Mouse (Mus musculus) limb, embryonic 10.5 days (tissue): ENCODE results near the gene Aqp5. TPM values are rescaled to one million over a fixed set of nuclear protein-coding genes. Genes with fewer than 3 reads are reported as not detected.

Experiments used
- DNase-seq: peaks from one replicate; pipeline ENCODE4 v3.0.0-alpha.2; 2017; ENCODE audit warnings: low spot score
- H3K27ac ChIP-seq: fragments of 300-500 bp; sonication (generic); 2 replicates; pipeline ENCODE4 v1.5.1; 2016; ENCODE audit warnings: mild to moderate bottlenecking
- H3K27me3 ChIP-seq: fragments of 300-500 bp; sonication (generic); 2 replicates; pipeline ENCODE4 v1.6.1; 2016; ENCODE audit warnings: low read depth, mild to moderate bottlenecking; ENCODE audit not compliant: poor library complexity, severe bottlenecking
- H3K36me3 ChIP-seq: fragments of 300-500 bp; sonication (generic); 2 replicates; pipeline ENCODE4 v1.6.1; 2016; ENCODE audit warnings: mild to moderate bottlenecking, moderate library complexity
- H3K4me1 ChIP-seq: fragments of 300-500 bp; sonication (generic); 2 replicates; pipeline ENCODE4 v1.6.1; 2016
- H3K4me3 ChIP-seq: fragments of 300-500 bp; sonication (generic); 2 replicates; pipeline ENCODE4 v1.5.1; 2016; ENCODE audit warnings: mild to moderate bottlenecking, moderate library complexity
- H3K9me3 ChIP-seq: fragments of 300-500 bp; sonication (generic); replicated peaks from 2 replicates; pipeline ENCODE4 v1.6.1; 2016; ENCODE audit warnings: mild to moderate bottlenecking
- WGBS: fragments of 180-500 bp; shearing (Covaris S2); methylation state at CpG from one replicate; pipeline ENCODE4 v1.1.7; 2016; 5-methylcytosine and 5-hydroxymethylcytosine counted together
- polyA plus RNA-seq: library from polyadenylated mRNA; unstranded; fragments of >200 nt; fragmentation: Nextera tagmentation; extraction: Ambion mirVana; gene quantifications from 2 replicates; pipeline ENCODE4 v1.2.1, GENCODE M21; 2016

The Aqp5 gene
- polyA plus RNA-seq, 1 experiment from 2014 or later, result not detected

DNA sequence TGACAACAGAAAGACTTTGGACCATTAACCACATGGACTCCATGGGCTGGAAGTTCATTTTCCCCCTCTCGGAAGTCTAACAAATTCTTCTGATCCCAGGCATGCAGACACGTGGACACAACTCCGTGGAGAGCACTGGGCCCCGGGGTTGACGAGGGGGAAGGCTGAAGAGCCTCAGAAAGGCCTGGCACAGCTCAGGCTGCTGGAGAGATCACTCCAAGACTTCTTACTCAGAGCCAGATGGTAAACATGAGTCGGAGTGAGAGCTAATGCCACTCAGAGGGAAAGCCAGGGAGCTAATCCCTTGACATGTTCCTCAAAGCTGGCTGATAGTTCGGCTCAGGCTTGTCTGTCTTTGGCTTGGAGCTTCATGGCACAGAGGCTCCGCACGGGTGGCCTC, 24.7 kb downstream of the Aqp5 start:
- Histone ChIP-seq H3K36me3 (peaks cover 12% of the 10 kb centered on the region), H3K27me3 (peaks cover 24% of the 10 kb centered on the region), H3K27ac (peak overlapping the region; percentile 44; the same call in 1 of the 2 replicates), H3K4me1 (peaks cover 30% of the 10 kb centered on the region), H3K9me3 (no peaks in the 10 kb centered on the region), H3K4me3 (no peak overlapping the region)
- no peak for DNase-seq
- 66% methylated on average over 9 of the region's 9 CpGs for WGBS

DNA sequence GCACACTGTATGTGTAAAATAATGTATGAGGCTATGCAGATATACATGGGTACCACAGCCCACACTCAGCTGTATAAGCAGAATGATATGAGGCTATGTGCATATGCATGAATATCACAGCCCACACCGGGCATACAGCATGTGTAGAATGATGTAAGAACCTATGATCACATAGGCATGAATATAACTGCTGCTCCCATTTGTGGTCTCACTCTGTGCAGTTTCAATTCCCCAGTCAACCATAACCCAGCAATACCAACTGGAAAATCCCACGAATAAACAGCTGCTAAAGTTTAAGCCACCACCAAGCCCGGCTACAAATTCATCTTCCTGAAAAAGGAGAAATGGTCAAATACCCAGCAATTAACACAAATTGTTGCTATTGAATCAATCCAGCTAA, 28.0 kb downstream of the Aqp5 start:
- no peaks in the 10 kb centered on the region for H3K9me3 ChIP-seq
- H3K4me3 ChIP-seq, result no peak overlapping the region
- H3K4me1 ChIP-seq, result peaks cover 20% of the 10 kb centered on the region
- peaks cover 45% of the 10 kb centered on the region for H3K36me3 ChIP-seq
- peaks cover 21% of the 10 kb centered on the region for H3K27me3 ChIP-seq
- no peak overlapping the region for H3K27ac ChIP-seq
- no peak for DNase-seq
- whole genome bisulfite sequencing, result 91% methylated on average over 3 of the region's 3 CpGs

DNA sequence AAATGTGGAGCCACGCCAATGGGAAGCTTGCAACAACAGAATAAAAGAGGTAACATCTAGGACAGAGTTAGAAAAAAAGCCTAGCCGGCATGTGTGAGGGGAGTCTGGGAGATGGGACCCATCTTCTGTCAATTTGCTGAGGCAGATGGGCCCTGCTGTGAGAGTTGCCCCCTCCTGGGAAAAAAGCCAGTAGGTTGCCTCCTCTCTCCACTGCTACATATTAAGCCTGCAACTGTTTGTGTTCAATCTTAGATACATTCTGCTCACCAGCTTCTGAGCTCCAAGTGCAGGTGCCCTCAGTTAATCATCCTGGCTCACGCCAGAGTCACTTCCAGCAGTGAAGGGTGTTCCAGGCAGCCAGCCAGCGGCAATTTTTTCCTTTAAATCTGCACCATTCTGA, 29.2 kb downstream of the Aqp5 start:
- DNase-seq, result no peak
- 90% methylated on average over 4 of the region's 4 CpGs for WGBS
- H3K9me3 ChIP-seq, result no peaks in the 10 kb centered on the region
- no peak overlapping the region for H3K4me3 ChIP-seq
- peaks cover 9% of the 10 kb centered on the region for H3K4me1 ChIP-seq
- no peak overlapping the region for H3K27ac ChIP-seq
- peaks cover 57% of the 10 kb centered on the region for H3K36me3 ChIP-seq
- peaks cover 9% of the 10 kb centered on the region; the same call in 1 of the 2 replicates for H3K27me3 ChIP-seq

DNA sequence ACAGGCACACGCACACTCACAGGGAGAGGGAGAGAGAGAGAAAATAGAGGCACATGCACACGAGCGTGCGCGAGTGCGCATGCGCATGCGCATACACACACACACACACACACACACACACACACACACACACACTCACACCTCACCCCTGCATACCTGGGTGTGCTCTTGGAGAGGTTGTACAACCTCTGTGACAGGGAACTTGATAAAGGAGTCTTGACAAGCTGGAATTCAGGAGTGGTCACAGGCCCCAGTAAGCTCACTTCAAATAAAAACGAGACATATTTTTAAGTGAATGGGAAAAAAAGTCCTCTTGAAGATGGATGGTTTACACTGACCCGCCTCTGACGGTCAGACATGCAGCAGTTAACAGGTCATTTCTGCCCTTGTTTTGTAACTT, 31.5 kb downstream of the Aqp5 start:
- 93% methylated on average over 11 of the region's 11 CpGs for WGBS
- Histone ChIP-seq H3K36me3 (peaks cover 80% of the 10 kb centered on the region), H3K9me3 (no peaks in the 10 kb centered on the region), H3K27me3 (no peaks in the 10 kb centered on the region), H3K4me1 (no peaks in the 10 kb centered on the region), H3K4me3 (no peak overlapping the region), H3K27ac (no peak overlapping the region)
- DNase-seq, result no peak

DNA sequence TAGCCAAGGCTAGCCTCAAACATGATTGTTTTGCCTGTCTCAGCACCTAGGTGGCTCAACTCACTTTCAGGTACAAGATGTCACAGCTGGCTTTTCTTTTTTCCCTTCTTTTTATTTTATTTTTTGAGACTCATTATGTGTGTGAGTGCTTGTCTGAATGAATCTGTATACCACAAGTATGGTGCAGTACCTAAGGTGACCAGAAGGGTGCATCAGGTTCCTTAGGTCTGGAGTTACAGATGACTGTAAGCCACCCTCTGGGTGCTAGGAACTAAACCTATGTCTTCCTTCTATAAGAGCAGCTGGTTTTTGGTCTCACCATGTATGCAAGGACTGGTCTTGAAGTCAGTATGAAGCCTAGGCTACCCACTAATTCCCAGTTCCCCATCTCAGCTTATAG, 41.0 kb downstream of the Aqp5 start:
- H3K27ac ChIP-seq, result no peak overlapping the region
- no peak for DNase-seq
- peaks cover 96% of the 10 kb centered on the region for H3K36me3 ChIP-seq
- H3K9me3 ChIP-seq, result no peaks in the 10 kb centered on the region
- H3K27me3 ChIP-seq, result no peaks in the 10 kb centered on the region
- H3K4me3 ChIP-seq, result no peak overlapping the region
- no peaks in the 10 kb centered on the region for H3K4me1 ChIP-seq

DNA sequence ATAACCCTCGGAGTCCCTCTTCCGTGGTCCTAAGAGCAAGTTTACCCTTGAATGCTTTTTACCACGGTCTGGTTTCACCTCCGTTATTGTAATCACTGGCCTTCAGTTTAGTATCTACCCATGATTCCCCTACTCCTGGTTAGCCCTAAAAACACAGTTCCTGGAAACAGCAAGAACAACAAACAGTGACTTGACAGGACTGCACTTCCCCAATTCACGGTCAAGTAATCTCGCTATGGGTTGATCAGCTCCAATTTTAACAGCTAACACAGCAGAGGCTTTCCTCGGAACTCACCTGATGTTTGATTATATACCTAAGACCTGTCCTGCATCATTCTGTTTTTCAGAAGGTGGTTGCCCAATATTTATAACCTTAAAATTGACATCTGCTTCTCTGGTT, 44.1 kb downstream of the Aqp5 start:
- no peak for DNase-seq
- WGBS, result 96% methylated on average over 7 of the region's 7 CpGs
- H3K36me3 ChIP-seq, result peaks cover 99% of the 10 kb centered on the region

DNA sequence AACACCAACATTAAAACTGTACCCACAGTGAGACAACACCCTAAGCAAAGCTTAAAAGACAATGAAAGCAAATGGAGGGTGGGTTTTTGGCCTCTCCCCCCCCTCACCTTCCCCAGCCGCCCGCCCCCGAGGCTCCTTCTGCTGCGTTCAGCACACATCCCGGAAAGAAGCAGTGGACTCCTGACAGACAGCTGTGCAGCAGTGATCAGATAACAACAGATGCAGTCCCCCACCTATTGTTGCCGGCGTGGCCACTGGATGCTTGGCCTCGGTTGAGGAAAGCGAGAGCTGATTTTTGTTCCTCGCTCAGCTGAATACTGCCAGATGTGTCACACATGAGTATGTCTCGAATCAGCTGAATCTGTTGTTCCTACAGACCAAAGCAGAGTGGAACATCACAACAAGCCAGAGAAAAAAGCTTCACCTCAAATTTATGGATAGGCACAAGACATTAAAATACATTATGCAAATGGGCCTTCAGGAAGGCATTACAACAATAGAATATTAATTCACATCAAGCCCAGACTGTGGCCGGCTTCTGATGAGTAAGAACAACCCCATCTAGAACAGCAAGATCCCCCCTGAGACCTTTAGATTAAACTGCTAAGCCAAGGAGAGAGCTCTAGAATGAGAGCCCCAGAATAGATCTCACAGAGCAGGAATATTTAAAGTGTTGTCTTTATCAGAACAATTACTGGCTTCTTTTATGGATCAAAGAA, 47.0 kb downstream of the Aqp5 start:
- no peak overlapping the region for H3K4me3 ChIP-seq
- H3K27ac ChIP-seq, result no peak overlapping the region
- no peaks in the 10 kb centered on the region for H3K4me1 ChIP-seq
- H3K36me3 ChIP-seq, result peaks cover 99% of the 10 kb centered on the region
- H3K27me3 ChIP-seq, result no peaks in the 10 kb centered on the region
- 88% methylated on average over 12 of the region's 12 CpGs for WGBS
- no peak for DNase-seq
- H3K9me3 ChIP-seq, result no peaks in the 10 kb centered on the region

More for the DNA sequence above, 44.1 kb downstream of the Aqp5 start:
- H3K4me1 ChIP-seq, result no peaks in the 10 kb centered on the region
- H3K4me3 ChIP-seq, result no peak overlapping the region
- H3K27me3 ChIP-seq, result no peaks in the 10 kb centered on the region
- no peaks in the 10 kb centered on the region for H3K9me3 ChIP-seq
- no peak overlapping the region for H3K27ac ChIP-seq

DNA sequence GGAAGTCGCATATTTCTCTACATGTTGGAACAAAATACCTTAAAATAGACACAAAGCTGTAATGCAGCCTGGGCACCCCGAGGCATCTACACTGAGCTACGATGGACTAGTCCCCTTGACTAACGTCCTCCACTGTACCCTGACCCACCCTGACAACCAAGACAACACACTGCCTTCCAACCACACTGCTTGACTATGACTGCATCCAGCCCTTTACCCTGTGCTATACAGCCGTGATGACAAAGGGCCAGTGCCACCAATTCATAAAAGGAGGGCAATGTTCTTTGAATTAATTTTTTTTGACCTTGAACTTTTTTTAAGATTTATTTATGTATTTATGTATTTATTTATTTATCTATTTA, 47.5 kb downstream of the Aqp5 start:
- 91% methylated on average over 5 of the region's 5 CpGs for WGBS
- Histone ChIP-seq H3K9me3 (no peaks in the 10 kb centered on the region), H3K27ac (no peak overlapping the region), H3K27me3 (no peaks in the 10 kb centered on the region), H3K36me3 (peaks cover 96% of the 10 kb centered on the region), H3K4me3 (no peak overlapping the region), H3K4me1 (no peaks in the 10 kb centered on the region)
- DNase-seq, result no peak

DNA sequence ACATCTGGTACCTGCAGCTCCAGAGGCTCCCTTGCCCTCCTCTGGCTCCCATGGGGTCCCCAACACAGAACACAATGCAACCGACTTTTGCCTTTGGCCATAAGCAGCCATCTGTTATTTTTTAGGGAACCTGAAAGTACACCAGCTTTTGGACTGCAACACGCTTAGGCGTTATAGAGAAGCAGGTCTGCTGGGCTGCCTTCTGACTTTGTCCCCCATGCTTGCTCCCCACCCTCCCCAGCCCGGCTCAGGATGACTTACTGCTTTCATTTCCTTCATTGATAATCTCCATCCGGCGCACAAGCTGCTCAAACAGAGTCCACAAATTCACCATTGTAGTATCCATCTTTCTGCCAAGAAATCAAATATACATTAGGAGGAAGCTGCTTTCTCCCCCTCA, 52.0 kb downstream of the Aqp5 start:
- Histone ChIP-seq H3K9me3 (no peaks in the 10 kb centered on the region), H3K36me3 (peaks cover 52% of the 10 kb centered on the region), H3K27ac (no peak overlapping the region), H3K27me3 (no peaks in the 10 kb centered on the region), H3K4me1 (peaks cover 21% of the 10 kb centered on the region), H3K4me3 (no peak overlapping the region)
- 78% methylated on average over 6 of the region's 6 CpGs for WGBS
- DNase-seq, result no peak

DNA sequence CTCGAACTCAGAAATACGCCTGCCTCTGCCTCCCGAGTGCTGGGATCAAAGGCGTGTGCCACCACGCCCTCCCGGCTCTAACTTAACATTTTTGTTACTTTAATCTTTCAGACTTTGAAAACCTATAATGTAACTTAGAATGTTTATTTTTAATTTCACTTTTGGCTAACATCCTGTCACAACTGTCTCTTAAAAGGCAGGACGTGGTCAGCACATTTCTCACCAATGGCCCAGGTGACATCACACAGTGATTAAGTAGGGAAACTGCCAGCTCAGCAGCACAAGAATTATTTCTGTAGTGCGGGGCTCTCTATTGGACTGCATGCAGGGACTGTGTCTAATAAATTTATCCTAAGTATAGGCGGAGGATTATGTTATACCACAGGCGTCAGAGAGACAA, 53.2 kb downstream of the Aqp5 start:
- no peaks in the 10 kb centered on the region for H3K27me3 ChIP-seq
- H3K4me1 ChIP-seq, result peaks cover 32% of the 10 kb centered on the region
- DNase-seq, result no peak
- no peaks in the 10 kb centered on the region for H3K9me3 ChIP-seq
- 91% methylated on average over 10 of the region's 10 CpGs for WGBS
- H3K4me3 ChIP-seq, result no peak overlapping the region
- H3K27ac ChIP-seq, result no peak overlapping the region
- peaks cover 40% of the 10 kb centered on the region for H3K36me3 ChIP-seq

Other genes with a start within 250 kb of the Aqp5 start
- gene Fmnl3, start 220.3 kb upstream of the Aqp5 start, polyA plus RNA-seq, result 30.4 and 42.2 TPM in 2 replicates
- gene Tmbim6, start 197.9 kb upstream of the Aqp5 start, polyA plus RNA-seq, result 272 and 296 TPM in 2 replicates
- 16.3 and 17.4 TPM in 2 replicates for gene Nckap5l, start 133.0 kb upstream of the Aqp5 start, polyA plus RNA-seq
- gene Bcdin3d, start 116.1 kb upstream of the Aqp5 start, polyA plus RNA-seq, result 15.9 and 19.4 TPM in 2 replicates
- 0.26 TPM in 1 of 2 replicates, not detected in the other for gene Faim2, start 62.6 kb upstream of the Aqp5 start, polyA plus RNA-seq
- gene Aqp2, start 11.7 kb upstream of the Aqp5 start, polyA plus RNA-seq, result not detected in 2 replicates
- not detected in 2 replicates for gene Aqp6, start 10.6 kb downstream of the Aqp5 start, polyA plus RNA-seq
- 128 and 138 TPM in 2 replicates for gene Racgap1, start 60.9 kb downstream of the Aqp5 start, polyA plus RNA-seq
- 1.1 TPM in 2 replicates for gene Asic1, start 79.6 kb downstream of the Aqp5 start, polyA plus RNA-seq
- gene Smarcd1, start 111.3 kb downstream of the Aqp5 start, polyA plus RNA-seq, result 84.0 and 85.8 TPM in 2 replicates
- not detected in 2 replicates for gene Gm17349, start 114.7 kb downstream of the Aqp5 start, polyA plus RNA-seq
- 0.29 and 0.59 TPM in 2 replicates for gene Gpd1, start 126.7 kb downstream of the Aqp5 start, polyA plus RNA-seq
- 113 and 127 TPM in 2 replicates for gene Cox14, start 134.8 kb downstream of the Aqp5 start, polyA plus RNA-seq
- 68.2 and 75.6 TPM in 2 replicates for gene Cers5, start 182.1 kb downstream of the Aqp5 start, polyA plus RNA-seq